Mouse (Mus musculus): ENCODE data around the gene Wnk2.

GRCm38 (mm10) chr13:49053333-49053732 is 94.5 kb downstream of the Wnk2 start:
- TF ChIP-seq EP300 (optimal IDR thresholded peaks at IDR 0.05) (no peak), CTCF (IDR thresholded peaks at IDR 0.05; ENCODE audit: low read depth) (no peak)

All from stomach, postnatal 0 days (tissue).